Mouse (Mus musculus) CH12.LX (cell line): ENCODE measurements at regions not wholly inside any gene's neighbourhood (a gene's known extent, or its start where the extent isn't known, plus 50 kb on each side); places are given as distances from the start of the nearest gene placed in this dataset.

Experiments used
- BHLHE40 ChIP-seq: IDR thresholded peaks from 2 replicates; pipeline ENCODE4 v1.6.1; 2011; ENCODE audit warnings: mild to moderate bottlenecking, low read depth, low read length, improper control_type of control experiment
- CTCF ChIP-seq, 2 experiments: IDR thresholded peaks in 1 of 2; conservative IDR thresholded peaks in 1 of 2; 2 replicates each; pipeline ENCODE4 v1.5.1; 2011 to 2012; ENCODE audit warnings: low read depth in 2 of 2, low read length in 2 of 2, improper control_type of control experiment in 1 of 2, inconsistent platforms in 1 of 2, mild to moderate bottlenecking in 1 of 2, moderate library complexity in 1 of 2
- KAT2A ChIP-seq: IDR thresholded peaks from 2 replicates; pipeline ENCODE4 v1.6.1; 2012; ENCODE audit warnings: low read length, improper control_type of control experiment, inconsistent platforms; ENCODE audit not compliant: insufficient replicate concordance
- MAFK ChIP-seq: IDR thresholded peaks from 2 replicates; pipeline ENCODE4 v1.6.1; 2011; ENCODE audit warnings: low read length, improper control_type of control experiment; ENCODE audit not compliant: insufficient replicate concordance
- MAZ ChIP-seq: IDR thresholded peaks from 2 replicates; pipeline ENCODE4 v1.6.1; 2012; ENCODE audit warnings: low read depth, mild to moderate bottlenecking, inconsistent platforms, low read length, improper control_type of control experiment, moderate library complexity
- NRF1 ChIP-seq: IDR thresholded peaks from 2 replicates; pipeline ENCODE4 v1.6.1; 2014; ENCODE audit warnings: low read depth, mild to moderate bottlenecking, inconsistent platforms, low read length, improper control_type of control experiment, moderate library complexity
- POLR2A ChIP-seq: IDR thresholded peaks from 2 replicates; pipeline ENCODE4 v1.6.1; 2011; ENCODE audit warnings: low read depth, mild to moderate bottlenecking, improper control_type of control experiment, low read length
- RAD21 ChIP-seq: IDR thresholded peaks from 2 replicates; pipeline ENCODE4 v1.6.1; 2011; ENCODE audit warnings: low read depth, mild to moderate bottlenecking, low read length, improper control_type of control experiment, moderate library complexity
- RCOR1 ChIP-seq: conservative IDR thresholded peaks from 2 replicates; pipeline ENCODE4 v1.6.1; 2012; ENCODE audit warnings: low read depth, mild to moderate bottlenecking, inconsistent platforms, low read length, improper control_type of control experiment
- SIN3A ChIP-seq: IDR thresholded peaks from 2 replicates; pipeline ENCODE4 v1.6.1; 2012; ENCODE audit warnings: low read length, improper control_type of control experiment, inconsistent platforms
- TCF12 ChIP-seq: IDR thresholded peaks from 2 replicates; pipeline ENCODE4 v1.6.1; 2014; ENCODE audit warnings: low read depth, mild to moderate bottlenecking, inconsistent platforms, low read length, improper control_type of control experiment
- ZC3H11A ChIP-seq: IDR thresholded peaks from 2 replicates; pipeline ENCODE4 v1.6.1; 2012; ENCODE audit warnings: low read depth, mild to moderate bottlenecking, inconsistent platforms, low read length, improper control_type of control experiment
- ZKSCAN1 ChIP-seq: IDR thresholded peaks from 2 replicates; pipeline ENCODE4 v1.6.1; 2012; ENCODE audit warnings: low read depth, inconsistent platforms, low read length, improper control_type of control experiment, borderline replicate concordance

DNA sequence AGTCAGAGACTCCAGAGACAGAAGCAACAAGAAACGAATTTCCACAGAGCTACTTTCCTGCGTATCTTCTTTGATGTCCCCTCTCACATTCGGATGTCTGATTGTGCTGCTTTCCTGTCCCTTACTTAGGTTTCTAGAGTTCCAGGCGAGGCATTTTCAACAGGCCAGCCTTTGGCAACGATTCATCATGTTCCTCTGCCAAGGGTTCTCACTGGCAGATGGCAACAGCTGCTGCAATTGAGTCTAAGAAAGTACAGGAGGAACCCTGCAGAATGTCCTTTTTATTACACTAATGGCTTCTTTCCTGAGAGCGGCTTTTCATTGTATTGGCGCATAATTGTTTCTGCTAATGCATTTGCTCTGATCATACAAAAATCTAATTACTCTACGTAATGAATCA is 202.3 kb upstream of the Gm9833 start:
- TF ChIP-seq POLR2A (no peak), KAT2A (no peak), RCOR1 (no peak), RAD21 (no peak), SIN3A (no peak), CTCF (conservative IDR thresholded peaks at IDR 0.05 in 1 of 2, IDR thresholded peaks at IDR 0.05 in 1 of 2; ENCODE audit: low read depth in 2 of 2, low read length in 2 of 2) (no peak), ZC3H11A (no peak), NRF1 (no peak), BHLHE40 (no peak), MAFK (no peak), TCF12 (no peak), MAZ (no peak), ZKSCAN1 (no peak)
